Mouse (Mus musculus) spleen, adult 2 months (tissue): ENCODE measurements around the gene Mymk.

ENCODE experiments used
- CTCF ChIP-seq: fragments of 200-500 bp; IDR thresholded peaks from 2 replicates; pipeline ENCODE4 v1.5.1; 2011; ENCODE audit warnings: mild to moderate bottlenecking, inconsistent platforms; ENCODE audit not compliant: insufficient read depth, insufficient read length, insufficient replicate concordance; ENCODE audit errors: extremely low read depth
- POLR2A ChIP-seq: fragments of 200-500 bp; IDR thresholded peaks from 2 replicates; pipeline ENCODE4 v1.6.1; 2011; ENCODE audit warnings: low read depth, low read length, inconsistent platforms

DNA sequence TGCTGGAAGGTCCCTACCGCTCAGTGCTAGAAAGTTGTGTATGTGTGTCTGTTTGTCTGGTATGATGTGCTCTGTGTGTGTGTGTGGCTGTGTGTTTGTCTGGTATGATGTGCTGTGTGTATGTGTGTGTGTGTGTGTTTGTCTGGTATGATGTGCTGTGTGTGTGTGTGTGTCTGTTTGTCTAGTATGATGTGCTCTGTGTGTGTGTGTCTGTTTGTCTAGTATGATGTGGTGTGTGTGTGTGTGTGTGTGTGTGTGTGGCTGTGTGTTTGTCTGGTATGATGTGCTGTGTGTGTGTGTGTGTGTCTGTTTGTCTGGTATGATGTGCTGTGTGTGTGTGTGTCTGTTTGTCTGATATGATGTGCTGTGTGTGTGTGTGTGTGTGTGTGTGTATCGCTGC is 52.4 kb downstream of the Mymk start:
- TF ChIP-seq CTCF = no peak
- no peak for TF ChIP-seq POLR2A
